Mouse (Mus musculus) thymus, postnatal 0 days (tissue): ENCODE measurements around the gene Abcc3. TPM values are rescaled to one million over a fixed set of nuclear protein-coding genes. Genes with fewer than 3 reads are reported as not detected.

Experiments used
- polyA plus RNA-seq: library from polyadenylated mRNA; unstranded; fragments of >200 nt; fragmentation: Nextera tagmentation; extraction: Ambion mirVana; gene quantifications from 2 replicates; pipeline ENCODE4 v1.2.1, GENCODE M21; 2015

Gene Abcc3
- polyA plus RNA-seq, 1 experiment from 2014 or later: 2.6 TPM

Other genes starting within 250 kb of the Abcc3 start
- 21.6 and 23.9 TPM in 2 replicates for gene Tob1, start 181.5 kb downstream of the Abcc3 start, polyA plus RNA-seq
- gene Wfikkn2, start 147.0 kb downstream of the Abcc3 start, polyA plus RNA-seq: 17.5 and 19.5 TPM in 2 replicates
- gene Gm21885, start 111.1 kb downstream of the Abcc3 start, polyA plus RNA-seq: not detected in 2 replicates
- gene Luc7l3, start 71.0 kb downstream of the Abcc3 start, polyA plus RNA-seq: 124 and 132 TPM in 2 replicates
- 16.2 and 20.0 TPM in 2 replicates for gene Ankrd40, start 65.0 kb downstream of the Abcc3 start, polyA plus RNA-seq
- gene Cacna1g, start 81.2 kb upstream of the Abcc3 start, polyA plus RNA-seq: 0.21 and 0.23 TPM in 2 replicates
- gene Spata20, start 93.2 kb upstream of the Abcc3 start, polyA plus RNA-seq: 0.09 TPM in 1 of 2 replicates, not detected in the other
- 0.78 and 0.91 TPM in 2 replicates for gene Epn3, start 107.0 kb upstream of the Abcc3 start, polyA plus RNA-seq
- gene Mycbpap, start 128.7 kb upstream of the Abcc3 start, polyA plus RNA-seq: 0.14 and 0.17 TPM in 2 replicates
- gene Rsad1, start 156.3 kb upstream of the Abcc3 start, polyA plus RNA-seq: 2.4 and 3.2 TPM in 2 replicates
- gene Chad, start 172.1 kb upstream of the Abcc3 start, polyA plus RNA-seq: 0.94 and 1.3 TPM in 2 replicates
- gene Acsf2, start 208.9 kb upstream of the Abcc3 start, polyA plus RNA-seq: 2.7 and 3.0 TPM in 2 replicates
- gene Lrrc59, start 236.8 kb upstream of the Abcc3 start, polyA plus RNA-seq: 114 and 118 TPM in 2 replicates